In the genomic region with DNA sequence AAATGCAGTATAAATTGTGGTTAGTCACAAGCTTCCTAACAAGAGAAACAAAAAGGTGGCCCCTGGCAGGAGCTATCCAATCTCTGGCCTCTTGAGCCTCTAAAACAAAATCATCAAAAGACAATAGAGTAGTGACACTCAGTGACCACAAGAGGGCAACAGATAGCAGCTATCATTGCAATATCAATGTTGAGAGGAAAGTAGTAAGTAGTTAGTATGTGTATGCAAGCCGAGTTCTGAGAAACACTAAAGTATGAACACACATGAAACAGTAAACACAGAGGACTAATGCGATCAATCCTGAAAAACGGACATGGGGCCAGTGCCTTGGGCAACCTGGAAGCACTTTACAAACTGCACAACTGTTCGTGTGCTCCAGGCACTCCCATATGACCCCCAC, we compare ENCODE assay signal across 8 mouse cellular contexts. TPM values are rescaled to one million over a fixed set of nuclear protein-coding genes. Genes with fewer than 3 reads are reported as not detected.
DNase-seq lines count a peak whose midpoint lies in the region; ATAC-seq and TF ChIP-seq lines count a peak whose summit lies in the region.

No protein-coding gene starts in this region.

- ATAC-seq in hindbrain, embryonic 14.5 days (ENCODE audit: low FRiP score) = no peak
- peak; percentile 54; the same call in 1 of the 2 replicates for ATAC-seq in forebrain, postnatal 0 days

- no peaks in the 10 kb centered on the region for H3K9me3 ChIP-seq in hindbrain, embryonic 14.5 days (ENCODE audit: control insufficient read depth, low read length)
- H3K9me3 ChIP-seq in hindbrain, embryonic 10.5 days = no peaks in the 10 kb centered on the region
- H3K9me3 ChIP-seq in forebrain, postnatal 0 days (ENCODE audit: low read length) = no peaks in the 10 kb centered on the region

- WGBS in hindbrain, embryonic 14.5 days = 52% methylated on average over 4 of the region's 4 CpGs
- 44% methylated on average over 4 of the region's 4 CpGs for WGBS in hindbrain, embryonic 10.5 days
- WGBS in forebrain, postnatal 0 days = 31% methylated on average over 4 of the region's 4 CpGs

- DNase-seq in hindbrain, embryonic 14.5 days (ENCODE audit: low spot score) = peak; percentile 83
- no peak for DNase-seq in hindbrain, embryonic 10.5 days (ENCODE audit: low spot score)
- peak; percentile 62 for DNase-seq in CD4-positive helper T cell, adult 2 months (ENCODE audit: low read depth, low spot score)
- DNase-seq in NIH3T3 (ENCODE audit: low read depth) = peak; percentile 84
- DNase-seq in forebrain, postnatal 0 days = peak; percentile 75
- peak; percentile 71 for DNase-seq in mesoderm, embryonic 11.5 days (ENCODE audit: low read depth, low spot score)
- DNase-seq in adrenal gland, adult 2 months = no peak
- no peak for DNase-seq in testis, postnatal 14 days (ENCODE audit: low spot score)

- H3K9ac ChIP-seq in hindbrain, embryonic 14.5 days = no peak overlapping the region
- H3K9ac ChIP-seq in forebrain, postnatal 0 days = no peak overlapping the region

- TF ChIP-seq CTCF in forebrain, postnatal 0 days (IDR thresholded peaks at IDR 0.05; ENCODE audit: low read depth) = peak; percentile 87

- H3K4me1 ChIP-seq in hindbrain, embryonic 14.5 days (replicated peaks; ENCODE audit: control insufficient read depth, insufficient read depth, low read length) = no peaks in the 10 kb centered on the region
- H3K4me1 ChIP-seq in hindbrain, embryonic 10.5 days (replicated peaks) = no peaks in the 10 kb centered on the region
- no peaks in the 10 kb centered on the region for H3K4me1 ChIP-seq in forebrain, postnatal 0 days (ENCODE audit: insufficient read depth)

- H3K27ac ChIP-seq in hindbrain, embryonic 14.5 days = no peak overlapping the region
- H3K27ac ChIP-seq in hindbrain, embryonic 10.5 days = no peak overlapping the region
- no peak overlapping the region for H3K27ac ChIP-seq in forebrain, postnatal 0 days (ENCODE audit: low read depth, low read length)

- peaks cover 45% of the 10 kb centered on the region for H3K36me3 ChIP-seq in hindbrain, embryonic 14.5 days (replicated peaks; ENCODE audit: control insufficient read depth, insufficient read depth)
- H3K36me3 ChIP-seq in hindbrain, embryonic 10.5 days = peaks cover 46% of the 10 kb centered on the region
- H3K36me3 ChIP-seq in forebrain, postnatal 0 days (ENCODE audit: insufficient read depth) = peaks cover 23% of the 10 kb centered on the region

- H3K4me2 ChIP-seq in hindbrain, embryonic 14.5 days (replicated peaks) = no peak overlapping the region
- no peak overlapping the region for H3K4me2 ChIP-seq in forebrain, postnatal 0 days (ENCODE audit: low read depth)

- H3K4me3 ChIP-seq in hindbrain, embryonic 14.5 days (replicated peaks; ENCODE audit: low read length) = no peak overlapping the region
- no peak overlapping the region for H3K4me3 ChIP-seq in hindbrain, embryonic 10.5 days
- no peak overlapping the region for H3K4me3 ChIP-seq in forebrain, postnatal 0 days (ENCODE audit: low read depth, low read length)

- no peaks in the 10 kb centered on the region for H3K27me3 ChIP-seq in hindbrain, embryonic 14.5 days (ENCODE audit: control insufficient read depth, insufficient read depth, low read length)
- H3K27me3 ChIP-seq in hindbrain, embryonic 10.5 days (ENCODE audit: insufficient read depth, poor library complexity, severe bottlenecking) = no peaks in the 10 kb centered on the region
- no peaks in the 10 kb centered on the region for H3K27me3 ChIP-seq in forebrain, postnatal 0 days (ENCODE audit: insufficient read depth, low read length)

RNA-seq across cellular contexts. Expression of gene Ralbp1, which starts 20.9 kb away (rescaled TPM):
- polyA plus RNA-seq in hindbrain, embryonic 14.5 days (2014; fragmentation: Nextera tagmentation; extraction: Ambion mirVana) = 40.5 and 44.2 TPM in 2 replicates
- polyA plus RNA-seq in hindbrain, embryonic 10.5 days (2016; fragmentation: Nextera tagmentation; extraction: Ambion mirVana) = 46.4 and 58.3 TPM in 2 replicates
- 39.9 and 40.7 TPM in 2 replicates for total RNA-seq in forebrain, postnatal 0 days (2014; rRNA removed)
- polyA plus RNA-seq in forebrain, postnatal 0 days (2015; fragmentation: Nextera tagmentation; extraction: Ambion mirVana) = 34.4 and 47.7 TPM in 2 replicates
- 10 to 100 TPM; 52.2 to 52.8 TPM for total RNA-seq in adrenal gland, adult 2 months (2021)
- polyA plus RNA-seq in adrenal gland, adult 2 months (2012; rRNA removed) = 23.7 and 28.4 TPM in 2 replicates

Comparison
In these comparisons a context has a peak if more than half of its experiments do, and no peak if none do; other contexts are left out.
1. DNase-seq: peak in hindbrain, embryonic 14.5 days (single experiment), CD4-positive helper T cell, adult 2 months (single experiment), NIH3T3 (single experiment), forebrain, postnatal 0 days (single experiment) and mesoderm, embryonic 11.5 days (single experiment); none in hindbrain, embryonic 10.5 days (single experiment), adrenal gland, adult 2 months (single experiment) and testis, postnatal 14 days (single experiment).